Mouse (Mus musculus): ENCODE data around the gene Nos1.

DNA sequence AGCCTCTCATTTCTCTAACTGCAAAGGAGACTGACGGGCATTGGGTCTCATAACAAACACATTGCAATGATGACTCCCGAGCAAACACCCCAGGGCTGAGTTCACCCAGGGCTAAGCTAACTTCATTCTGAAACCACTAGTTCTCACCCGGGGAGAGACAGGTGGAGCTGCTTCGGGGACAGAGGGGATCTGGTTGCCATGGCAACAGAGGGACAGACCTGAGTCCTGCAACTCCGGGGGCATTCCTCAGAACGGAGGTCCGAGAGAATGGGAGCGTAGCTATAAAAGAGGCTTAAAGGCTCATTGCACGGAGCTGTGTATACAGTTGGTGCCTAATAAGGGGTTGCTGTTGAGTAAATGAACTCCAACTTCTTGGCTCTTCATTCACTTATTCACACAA, 56.9 kb downstream of the Nos1 start:
- TF ChIP-seq CTCF (IDR thresholded peaks at IDR 0.05; ENCODE audit: low read depth) = no peak
- TF ChIP-seq EP300 (IDR thresholded peaks at IDR 0.05; ENCODE audit: low read depth) = no peak
